Mouse (Mus musculus) left cerebral cortex, postnatal 4 days (tissue): ENCODE results near the gene Nipal1. TPM values are rescaled to one million over a fixed set of nuclear protein-coding genes. Genes with fewer than 3 reads are reported as not detected.

ENCODE experiments used
- DNase-seq: peaks from one replicate; pipeline ENCODE4 v3.0.0-alpha.2; 2022
- intact Hi-C: fragments of 180-260 bp; cut with DNase I; formaldehyde crosslinking; loops from one replicate; pipeline ENCODE4 v1.15.1; 2025
- total RNA-seq, 2 experiments: library from RNA; stranded (reverse); gene quantifications; 2 replicates each; pipeline ENCODE4 v1.2.3; 2021

Nipal1 gene
- total RNA-seq, 2 experiments from 2014 or later: 0.30 TPM; not detected in 1

GRCm38 (mm10) chr5:72664854-72665253 is 17.3 kb downstream of the Nipal1 start:
- intact Hi-C loops: no loop called here
- no peak for DNase-seq

- DNase-seq: peak; percentile 52
- intact Hi-C loops: no loop called here
Observed at GRCm38 (mm10) chr5:72665281-72665680, 17.7 kb downstream of the Nipal1 start.

- intact Hi-C loops: no loop called here
- DNase-seq: no peak
Observed at GRCm38 (mm10) chr5:72666428-72666827, 18.8 kb downstream of the Nipal1 start.

GRCm38 (mm10) chr5:72668351-72668750 is 20.8 kb downstream of the Nipal1 start:
- DNase-seq: peak; percentile 61
- intact Hi-C loops: no loop called here

GRCm38 (mm10) chr5:72671017-72671699 is 23.6 kb downstream of the Nipal1 start:
- intact Hi-C loops: no loop called here
- no peak for DNase-seq

GRCm38 (mm10) chr5:72674994-72675542 is 27.5 kb downstream of the Nipal1 start:
- no peak for DNase-seq
- intact Hi-C loops: no loop called here

GRCm38 (mm10) chr5:72681451-72681850 is 33.9 kb downstream of the Nipal1 start:
- intact Hi-C loops: no loop called here

GRCm38 (mm10) chr5:72689556-72689955 is 42.0 kb downstream of the Nipal1 start:
- intact Hi-C loops: no loop called here
- no peak for DNase-seq

More at GRCm38 (mm10) chr5:72681451-72681850, 33.9 kb downstream of the Nipal1 start:
- DNase-seq: no peak

- DNase-seq: no peak
- intact Hi-C loops: no loop called here
Observed at GRCm38 (mm10) chr5:72690516-72690915, 42.9 kb downstream of the Nipal1 start.

- no peak for DNase-seq
- intact Hi-C loops: no loop called here
Observed at GRCm38 (mm10) chr5:72694684-72695083, 47.1 kb downstream of the Nipal1 start.

GRCm38 (mm10) chr5:72696491-72696890 is 48.9 kb downstream of the Nipal1 start:
- intact Hi-C loops: no loop called here
- DNase-seq: peak; percentile 58

- intact Hi-C loops: no loop called here
- DNase-seq: peak; percentile 64
Observed at GRCm38 (mm10) chr5:72698343-72698742, 50.7 kb downstream of the Nipal1 start.

GRCm38 (mm10) chr5:72698818-72699499 is 51.4 kb downstream of the Nipal1 start:
- peak; percentile 15 for DNase-seq
- intact Hi-C loops: no loop called here

GRCm38 (mm10) chr5:72699500-72699818 is 51.9 kb downstream of the Nipal1 start:
- intact Hi-C loops: no loop called here
- peak; percentile 17 for DNase-seq

- intact Hi-C loops: loop anchor here (10.0 kb wide), 1 partner anchor 147 kb away; the partner anchor contains the start of gene Nfxl1
- DNase-seq: no peak
Observed at GRCm38 (mm10) chr5:72702202-72702601, 54.6 kb downstream of the Nipal1 start.

- DNase-seq: no peak
- intact Hi-C loops: loop anchor here (10.0 kb wide), 1 partner anchor 151 kb away; the partner anchor contains the start of gene Nfxl1
Observed at GRCm38 (mm10) chr5:72706095-72706494, 58.5 kb downstream of the Nipal1 start.

- no peak for DNase-seq
- intact Hi-C loops: loop anchor here (10.0 kb wide), 1 partner anchor 152 kb away; the partner anchor contains the start of gene Nfxl1
Observed at GRCm38 (mm10) chr5:72706722-72707121, 59.1 kb downstream of the Nipal1 start.

GRCm38 (mm10) chr5:72709451-72709850 is 61.9 kb downstream of the Nipal1 start:
- intact Hi-C loops: loop anchor here (10.0 kb wide), 1 partner anchor 155 kb away; the partner anchor contains the start of gene Nfxl1
- no peak for DNase-seq

GRCm38 (mm10) chr5:72709976-72710375 is 62.4 kb downstream of the Nipal1 start:
- intact Hi-C loops: loop anchor here (5.0 to 10.0 kb wide), 2 partner anchors 155 to 358 kb away; partner anchors contain the start of gene Nfxl1
- DNase-seq: no peak

GRCm38 (mm10) chr5:72710572-72711278 is 63.1 kb downstream of the Nipal1 start:
- intact Hi-C loops: loop anchor here (5.0 kb wide), 1 partner anchor 358 kb away; no protein-coding TSS in a partner anchor
- DNase-seq: peak; percentile 69

- DNase-seq: no peak
- intact Hi-C loops: no loop called here
Observed at GRCm38 (mm10) chr5:72720587-72720986, 73.0 kb downstream of the Nipal1 start.
